Mouse (Mus musculus) G1E (cell line): ENCODE results near the gene Pikfyve. TPM values are rescaled to one million over a fixed set of nuclear protein-coding genes. Genes with fewer than 3 reads are reported as not detected.
"Not testable (repeated sequence)": the region's sequence is repeated elsewhere in the genome, so short reads cannot be mapped to it uniquely, and the experiment has no call there.

Experiments used
- ATAC-seq: 2 replicates; pipeline ENCODE4 v1.8.0; 2016; ENCODE audit warnings: mild to moderate bottlenecking; ENCODE audit not compliant: insufficient number of reproducible peaks, poor library complexity, low FRiP score, severe bottlenecking; ENCODE audit errors: extremely low read depth
- DNase-seq: peaks from one replicate; pipeline ENCODE4 v3.0.0; 2012; ENCODE audit warnings: low spot score
- H3K27me3 ChIP-seq: 2 replicates; pipeline ENCODE4 v1.6.1; 2012; ENCODE audit warnings: mild to moderate bottlenecking, low read length, inconsistent platforms; ENCODE audit not compliant: insufficient read depth
- H3K36me3 ChIP-seq: replicated peaks from 2 replicates; pipeline ENCODE3; 2012; ENCODE audit warnings: mild to moderate bottlenecking, inconsistent platforms
- H3K4me1 ChIP-seq: 2 replicates; pipeline ENCODE4 v1.6.1; 2012; ENCODE audit warnings: low read depth, low read length, inconsistent platforms, mixed read lengths; ENCODE audit not compliant: insufficient read depth
- H3K4me3 ChIP-seq: 2 replicates; pipeline ENCODE4 v1.5.1; 2012; ENCODE audit warnings: low read depth, mild to moderate bottlenecking, inconsistent platforms, low read length, moderate library complexity, mixed read lengths
- H3K9me3 ChIP-seq: replicated peaks from 2 replicates; pipeline ENCODE4 v1.6.1; 2012; ENCODE audit warnings: inconsistent platforms
- CTCF ChIP-seq: IDR thresholded peaks from 2 replicates; pipeline ENCODE4 v1.5.1; 2012; ENCODE audit warnings: low read depth, low read length, inconsistent platforms, mixed read lengths
- GATA1 ChIP-seq: IDR thresholded peaks from 2 replicates; pipeline ENCODE4 v1.6.1; 2012; ENCODE audit warnings: borderline replicate concordance, low read length, inconsistent platforms, mixed read lengths
- GATA2 ChIP-seq: IDR thresholded peaks from 2 replicates; pipeline ENCODE4 v1.6.1; 2012; ENCODE audit warnings: low read depth, low read length, inconsistent platforms, borderline replicate concordance
- POLR2AphosphoS5 ChIP-seq: IDR thresholded peaks from 2 replicates; pipeline ENCODE4 v1.6.1; 2012; ENCODE audit warnings: low read depth, low read length, inconsistent platforms; ENCODE audit not compliant: insufficient replicate concordance
- TAL1 ChIP-seq: conservative IDR thresholded peaks from 2 replicates; pipeline ENCODE4 v1.6.1; 2012; ENCODE audit warnings: low read depth, low read length, inconsistent platforms, mixed read lengths
- polyA plus RNA-seq: library from polyadenylated mRNA; stranded (reverse); fragments of >175 nt; gene quantifications from 2 replicates; pipeline ENCODE4 v1.2.3, GENCODE M21; 2012
- total RNA-seq, 2 experiments: library from RNA; stranded (forward) in 1 of 2; stranded (reverse) in 1 of 2; fragments of 200-1000 nt in 1 of 2; fragments of >200 nt in 1 of 2; fragmentation: Nextera tagmentation in 1 of 2; gene quantifications; 2 replicates each; pipeline ENCODE4 v1.2.3; 2014 to 2017

Pikfyve gene
- total and polyA plus RNA-seq, 3 experiments = 56.3 to 95.4 (median 81.1) TPM

GRCm38 (mm10) chr1:65217567-65217966, 31.1 kb downstream of the Pikfyve start:
- H3K27me3 ChIP-seq = no peaks in the 10 kb centered on the region
- H3K36me3 ChIP-seq = peaks cover 59% of the 10 kb centered on the region
- DNase-seq = no peak
- no peak overlapping the region for H3K4me3 ChIP-seq
- no peaks in the 10 kb centered on the region for H3K9me3 ChIP-seq
- no peak for TF ChIP-seq CTCF
- no peak for ATAC-seq
- H3K4me1 ChIP-seq = no peaks in the 10 kb centered on the region

- no peaks in the 10 kb centered on the region for H3K27me3 ChIP-seq
- peaks cover 57% of the 10 kb centered on the region for H3K36me3 ChIP-seq
- no peak overlapping the region for H3K4me3 ChIP-seq
- ATAC-seq (no peak), DNase-seq (no peak)
- no peaks in the 10 kb centered on the region for H3K9me3 ChIP-seq
- TF ChIP-seq GATA2 (no peak), GATA1 (no peak), TAL1 (no peak), CTCF (no peak), POLR2AphosphoS5 (no peak)
- no peaks in the 10 kb centered on the region for H3K4me1 ChIP-seq
Measured at GRCm38 (mm10) chr1:65217972-65218371, 31.5 kb downstream of the Pikfyve start.

- TF ChIP-seq CTCF (no peak), TAL1 (no peak), GATA2 (no peak), GATA1 (no peak), POLR2AphosphoS5 (no peak)
- Histone ChIP-seq H3K4me3 (no peak overlapping the region), H3K4me1 (no peaks in the 10 kb centered on the region), H3K36me3 (peaks cover 65% of the 10 kb centered on the region), H3K9me3 (no peaks in the 10 kb centered on the region), H3K27me3 (no peaks in the 10 kb centered on the region)
- DNase-seq (no peak), ATAC-seq (no peak)
Measured at GRCm38 (mm10) chr1:65223654-65224053, 37.2 kb downstream of the Pikfyve start.

- Histone ChIP-seq H3K27me3 (no peaks in the 10 kb centered on the region), H3K4me3 (no peak overlapping the region), H3K36me3 (peaks cover 55% of the 10 kb centered on the region), H3K9me3 (no peaks in the 10 kb centered on the region), H3K4me1 (no peaks in the 10 kb centered on the region)
- TF ChIP-seq TAL1 (no peak), GATA2 (no peak), POLR2AphosphoS5 (no peak), GATA1 (no peak), CTCF (no peak)
- ATAC-seq (no peak), DNase-seq (no peak)
Measured at GRCm38 (mm10) chr1:65227681-65228080, 41.2 kb downstream of the Pikfyve start.

GRCm38 (mm10) chr1:65229768-65230167, 43.3 kb downstream of the Pikfyve start:
- not testable (repeated sequence) for DNase-seq, ATAC-seq, H3K4me3 ChIP-seq, H3K9me3 ChIP-seq, H3K4me1 ChIP-seq, H3K27me3 ChIP-seq
- H3K36me3 ChIP-seq = peaks cover 49% of the 10 kb centered on the region

GRCm38 (mm10) chr1:65230566-65230965, 44.1 kb downstream of the Pikfyve start:
- ATAC-seq (no peak), DNase-seq (no peak)
- no peaks in the 10 kb centered on the region for H3K4me1 ChIP-seq
- no peaks in the 10 kb centered on the region for H3K27me3 ChIP-seq
- no peak for TF ChIP-seq POLR2AphosphoS5
- TF ChIP-seq GATA1 = no peak
- no peak for TF ChIP-seq CTCF
- TF ChIP-seq GATA2 = no peak
- no peak for TF ChIP-seq TAL1
- H3K36me3 ChIP-seq = peaks cover 52% of the 10 kb centered on the region
- H3K9me3 ChIP-seq = no peaks in the 10 kb centered on the region
- H3K4me3 ChIP-seq = no peak overlapping the region

- no peaks in the 10 kb centered on the region for H3K27me3 ChIP-seq
- no peak for DNase-seq
Measured at GRCm38 (mm10) chr1:65237712-65238111, 51.2 kb downstream of the Pikfyve start.

More at GRCm38 (mm10) chr1:65237712-65238111, 51.2 kb downstream of the Pikfyve start:
- TF ChIP-seq GATA1 (no peak), GATA2 (no peak), TAL1 (no peak), CTCF (no peak), POLR2AphosphoS5 (no peak)
- ATAC-seq = no peak
- H3K4me1 ChIP-seq = no peaks in the 10 kb centered on the region
- H3K9me3 ChIP-seq = no peaks in the 10 kb centered on the region
- no peak overlapping the region for H3K4me3 ChIP-seq
- peaks cover 61% of the 10 kb centered on the region for H3K36me3 ChIP-seq
